Mouse (Mus musculus) G1E (cell line): Measurements from ENCODE around the gene Mknk2.

Experiments
- CTCF ChIP-seq: IDR thresholded peaks from 2 replicates; pipeline ENCODE4 v1.5.1; 2012; ENCODE audit warnings: low read depth, low read length, inconsistent platforms, mixed read lengths
- GATA1 ChIP-seq: IDR thresholded peaks from 2 replicates; pipeline ENCODE4 v1.6.1; 2012; ENCODE audit warnings: borderline replicate concordance, low read length, inconsistent platforms, mixed read lengths
- POLR2AphosphoS5 ChIP-seq: IDR thresholded peaks from 2 replicates; pipeline ENCODE4 v1.6.1; 2012; ENCODE audit warnings: low read depth, low read length, inconsistent platforms; ENCODE audit not compliant: insufficient replicate concordance
- TAL1 ChIP-seq: conservative IDR thresholded peaks from 2 replicates; pipeline ENCODE4 v1.6.1; 2012; ENCODE audit warnings: low read depth, low read length, inconsistent platforms, mixed read lengths

DNA sequence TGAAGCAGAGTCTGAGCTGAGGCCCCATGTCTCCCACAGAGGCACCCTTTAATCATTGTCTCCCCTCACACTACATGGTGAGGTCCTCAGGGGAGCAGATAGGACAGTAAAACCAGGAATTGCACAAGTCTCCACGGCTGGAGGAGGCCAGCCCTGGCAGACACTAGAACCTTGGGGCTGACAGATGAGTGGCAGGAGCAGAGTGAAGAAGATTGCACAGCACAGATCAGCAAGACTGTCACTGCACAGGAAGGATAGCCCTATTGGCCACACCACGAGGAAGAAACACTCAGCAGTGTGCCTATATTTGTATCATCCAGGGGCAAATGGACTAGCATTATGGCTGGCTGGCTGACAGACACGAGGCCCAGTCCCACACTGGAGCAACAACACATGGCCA lies 32.9 kb upstream of the Mknk2 start:
- TF ChIP-seq CTCF (no peak), TAL1 (no peak), GATA1 (no peak), POLR2AphosphoS5 (no peak)
